Mouse (Mus musculus) forebrain, embryonic 11.5 days (tissue): Measurements from ENCODE around the gene Tfap2c. TPM values are rescaled to one million over a fixed set of nuclear protein-coding genes. Genes with fewer than 3 reads are reported as not detected.

Experiments
- ATAC-seq: fragments of 200-750 bp; cut with Nextera tagmentation; replicated peaks from 2 replicates; pipeline ENCODE4 v1.8.0; 2017; ENCODE audit warnings: moderate TSS enrichment; ENCODE audit not compliant: low FRiP score
- DNase-seq: peaks from one replicate; pipeline ENCODE4 v3.0.0-alpha.2; 2017; ENCODE audit warnings: low spot score
- H3K27ac ChIP-seq: fragments of 300-500 bp; sonication (generic); 2 replicates; pipeline ENCODE4 v1.5.1; 2014; ENCODE audit warnings: low read depth, low read length
- H3K27me3 ChIP-seq: fragments of 300-500 bp; sonication (generic); 2 replicates; pipeline ENCODE4 v1.6.1; 2014; ENCODE audit warnings: mild to moderate bottlenecking, low read length, mixed read lengths; ENCODE audit not compliant: control insufficient read depth, insufficient read depth
- H3K36me3 ChIP-seq: fragments of 300-500 bp; sonication (generic); 2 replicates; pipeline ENCODE4 v1.6.1; 2014; ENCODE audit warnings: mild to moderate bottlenecking, low read length, moderate library complexity, mixed read lengths; ENCODE audit not compliant: control insufficient read depth, insufficient read depth
- H3K4me1 ChIP-seq: fragments of 300-500 bp; sonication (generic); replicated peaks from 2 replicates; pipeline ENCODE4 v1.6.1; 2014; ENCODE audit warnings: low read length, mixed read lengths; ENCODE audit not compliant: control insufficient read depth, insufficient read depth
- H3K4me2 ChIP-seq: fragments of 300-500 bp; sonication (generic); 2 replicates; pipeline ENCODE4 v1.6.1; 2014; ENCODE audit warnings: low read depth, mild to moderate bottlenecking, low read length, moderate library complexity, mixed read lengths; ENCODE audit not compliant: severe bottlenecking
- H3K4me3 ChIP-seq: fragments of 300-500 bp; sonication (generic); 2 replicates; pipeline ENCODE4 v1.5.1; 2014; ENCODE audit warnings: low read depth, low read length
- H3K9ac ChIP-seq: fragments of 300-500 bp; sonication (generic); 2 replicates; pipeline ENCODE4 v1.6.1; 2014; ENCODE audit warnings: low read length
- H3K9me3 ChIP-seq: fragments of 300-500 bp; sonication (generic); 2 replicates; pipeline ENCODE4 v1.6.1; 2016; ENCODE audit warnings: low read length, mixed read lengths; ENCODE audit not compliant: control insufficient read depth
- WGBS: fragments of 180-500 bp; shearing (Covaris S2); extraction: QIAGEN DNeasy Blood & Tissue Kit; methylation state at CpG from one replicate; pipeline ENCODE4 v1.1.7; 2014; 5-methylcytosine and 5-hydroxymethylcytosine counted together
- polyA plus RNA-seq: library from polyadenylated mRNA; unstranded; fragments of >200 nt; fragmentation: Nextera tagmentation; extraction: Ambion mirVana; gene quantifications from 2 replicates; pipeline ENCODE4 v1.2.1, GENCODE M21; 2014

The Tfap2c gene
- polyA plus RNA-seq, 1 experiment from 2014 or later: 46.5 TPM

GRCm38 (mm10) chr2:172520616-172521371 is 28.6 kb upstream of the Tfap2c start:
- ATAC-seq (no peak), DNase-seq (no peak)
- WGBS: 85% methylated on average over 9 of the region's 9 CpGs
- Histone ChIP-seq H3K9ac (no peak overlapping the region), H3K4me2 (no peak overlapping the region), H3K36me3 (no peaks in the 10 kb centered on the region), H3K27me3 (no peaks in the 10 kb centered on the region), H3K9me3 (no peaks in the 10 kb centered on the region; the same call in 1 of the 2 replicates), H3K27ac (no peak overlapping the region), H3K4me1 (no peaks in the 10 kb centered on the region), H3K4me3 (no peak overlapping the region)

DNA sequence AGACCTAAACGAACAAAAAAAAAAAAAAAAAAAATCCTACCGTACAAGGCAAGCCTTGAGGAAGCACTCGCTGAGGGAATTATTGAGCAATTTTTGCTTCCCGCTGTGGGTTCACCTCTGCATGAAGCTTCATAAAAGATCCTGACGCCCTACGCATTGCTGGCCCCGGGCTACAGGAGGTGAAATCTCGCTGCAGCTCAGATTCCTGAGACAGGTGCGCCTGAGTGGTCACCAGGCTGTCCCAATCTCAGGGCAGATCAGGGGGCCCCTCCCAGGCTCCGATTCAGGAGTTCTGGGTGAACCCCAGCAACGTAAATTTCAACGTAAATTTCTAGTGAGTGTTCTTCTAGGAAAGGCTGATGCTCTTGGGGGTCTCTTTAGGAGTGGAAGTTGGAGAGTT is 26.9 kb upstream of the Tfap2c start:
- Histone ChIP-seq H3K4me3 (no peak overlapping the region), H3K4me2 (no peak overlapping the region), H3K27ac (no peak overlapping the region), H3K9ac (no peak overlapping the region), H3K36me3 (no peaks in the 10 kb centered on the region), H3K4me1 (no peaks in the 10 kb centered on the region), H3K9me3 (no peaks in the 10 kb centered on the region), H3K27me3 (no peaks in the 10 kb centered on the region)
- WGBS: 89% methylated on average over 11 of the region's 12 CpGs
- ATAC-seq: no peak
- no peak for DNase-seq

GRCm38 (mm10) chr2:172527175-172527574 is 22.2 kb upstream of the Tfap2c start:
- H3K36me3 ChIP-seq: no peaks in the 10 kb centered on the region
- no peak overlapping the region for H3K27ac ChIP-seq
- H3K4me3 ChIP-seq: no peak overlapping the region
- 89% methylated on average over 8 of the region's 8 CpGs for WGBS
- H3K27me3 ChIP-seq: no peaks in the 10 kb centered on the region
- ATAC-seq (no peak), DNase-seq (no peak)
- H3K4me1 ChIP-seq: no peaks in the 10 kb centered on the region
- H3K9ac ChIP-seq: no peak overlapping the region
- no peaks in the 10 kb centered on the region for H3K9me3 ChIP-seq
- H3K4me2 ChIP-seq: no peak overlapping the region

DNA sequence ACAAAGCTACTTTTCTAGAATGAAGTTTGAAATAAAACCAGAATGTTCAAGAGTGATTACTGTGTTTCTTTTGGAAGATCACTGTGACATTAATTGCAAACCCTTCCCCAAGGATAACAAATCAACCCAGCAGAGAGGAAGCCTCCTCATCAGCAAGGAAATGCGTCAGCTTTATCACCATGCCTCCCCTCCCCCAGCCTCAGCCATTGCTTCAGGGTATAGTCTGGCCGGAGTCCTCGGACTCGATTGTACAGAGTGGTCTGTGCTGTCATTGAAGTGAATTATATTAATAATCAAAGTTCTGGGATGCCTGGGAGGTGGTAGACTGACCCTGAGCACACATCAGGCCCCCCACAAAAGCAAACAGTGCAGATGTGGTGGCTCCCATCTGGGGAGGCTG is 5.4 kb upstream of the Tfap2c start:
- no peak overlapping the region for H3K27ac ChIP-seq

GRCm38 (mm10) chr2:172544601-172545127 is 4.7 kb upstream of the Tfap2c start:
- Histone ChIP-seq H3K4me1 (peaks cover 21% of the 10 kb centered on the region), H3K9ac (no peak overlapping the region), H3K4me2 (no peak overlapping the region), H3K27ac (no peak overlapping the region), H3K4me3 (no peak overlapping the region), H3K36me3 (no peaks in the 10 kb centered on the region), H3K27me3 (peaks cover 52% of the 10 kb centered on the region), H3K9me3 (peaks cover 3% of the 10 kb centered on the region; the same call in 1 of the 2 replicates)
- WGBS: 13% methylated on average over 6 of the region's 6 CpGs
- DNase-seq (no peak), ATAC-seq (no peak)

More for the DNA sequence above, 5.4 kb upstream of the Tfap2c start:
- Histone ChIP-seq H3K4me2 (no peak overlapping the region), H3K9me3 (peaks cover 5% of the 10 kb centered on the region; the same call in 1 of the 2 replicates), H3K27me3 (peaks cover 45% of the 10 kb centered on the region), H3K4me1 (peaks cover 15% of the 10 kb centered on the region), H3K4me3 (no peak overlapping the region), H3K36me3 (no peaks in the 10 kb centered on the region), H3K9ac (no peak overlapping the region)
- no peak for ATAC-seq
- 45% methylated on average over 4 of the region's 4 CpGs for WGBS
- DNase-seq: no peak

DNA sequence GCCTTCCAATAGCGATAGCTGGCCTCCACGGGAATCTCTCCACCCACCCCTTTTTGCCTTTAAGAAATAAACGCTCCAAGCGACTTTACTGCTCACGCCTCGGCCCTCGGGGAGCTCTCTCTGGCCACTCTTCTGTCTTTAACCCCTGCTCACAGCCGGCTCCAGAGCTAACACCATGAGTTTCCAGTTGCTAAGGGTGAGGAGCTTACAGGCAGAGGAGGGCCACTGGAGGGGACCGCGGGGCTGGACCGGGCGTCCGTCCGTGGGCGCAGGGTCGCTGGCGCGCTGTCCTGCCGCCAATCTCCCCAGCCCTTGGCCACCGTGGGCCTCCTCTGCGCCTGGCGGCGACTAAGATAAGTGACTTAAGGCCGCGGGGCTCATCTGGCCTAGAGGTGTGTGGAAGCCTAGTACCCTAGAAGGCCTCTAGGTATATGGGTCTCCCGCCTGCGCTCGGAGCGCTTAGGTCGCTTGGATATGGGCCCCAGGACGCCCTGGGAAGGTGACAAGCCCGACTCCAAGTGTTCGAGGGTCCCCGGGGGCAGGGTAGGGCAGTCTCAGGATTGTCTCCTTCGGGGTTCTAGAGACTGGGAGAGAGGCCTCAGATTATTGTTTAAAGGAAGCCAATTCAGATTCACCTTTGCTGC is 3.7 kb upstream of the Tfap2c start:
- no peak overlapping the region for H3K27ac ChIP-seq
- DNase-seq: peak; percentile 65
- 3% methylated on average over 35 of the region's 35 CpGs for WGBS

DNA sequence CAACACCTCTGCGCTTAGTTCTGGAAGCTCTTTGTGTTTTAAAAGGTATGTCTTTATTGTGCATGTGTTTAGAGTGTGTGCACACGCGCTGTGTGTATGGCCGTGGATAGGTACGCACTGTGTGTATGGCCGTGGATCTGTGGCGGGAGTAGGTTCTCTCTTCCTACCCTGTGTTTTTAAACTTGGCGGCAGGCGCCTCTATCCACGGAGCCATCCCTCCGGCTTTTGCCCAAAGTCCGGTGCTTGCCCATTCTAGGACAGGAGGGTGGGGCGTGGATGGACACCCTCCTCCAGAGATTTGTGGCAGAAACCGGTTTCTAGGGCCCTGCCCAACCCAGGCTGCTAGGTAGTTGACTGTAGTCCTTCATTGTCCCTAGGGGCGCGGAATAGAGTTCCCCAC is 2.8 kb upstream of the Tfap2c start:
- Histone ChIP-seq H3K9ac (no peak overlapping the region), H3K9me3 (no peaks in the 10 kb centered on the region), H3K4me2 (no peak overlapping the region), H3K27me3 (peaks cover 69% of the 10 kb centered on the region), H3K36me3 (no peaks in the 10 kb centered on the region), H3K4me1 (peaks cover 24% of the 10 kb centered on the region), H3K27ac (no peak overlapping the region), H3K4me3 (no peak overlapping the region)
- ATAC-seq (no peak), DNase-seq (no peak)
- WGBS: 11% methylated on average over 16 of the region's 16 CpGs

More for the DNA sequence above, 3.7 kb upstream of the Tfap2c start:
- no peak for ATAC-seq
- H3K4me2 ChIP-seq: no peak overlapping the region
- no peaks in the 10 kb centered on the region for H3K9me3 ChIP-seq
- peaks cover 23% of the 10 kb centered on the region for H3K4me1 ChIP-seq
- no peaks in the 10 kb centered on the region for H3K36me3 ChIP-seq
- H3K4me3 ChIP-seq: no peak overlapping the region
- H3K9ac ChIP-seq: no peak overlapping the region
- peaks cover 61% of the 10 kb centered on the region for H3K27me3 ChIP-seq

- peak; percentile 43 for ATAC-seq
- H3K4me1 ChIP-seq: peaks cover 27% of the 10 kb centered on the region
- peak overlapping the region; percentile 21 for H3K4me3 ChIP-seq
- peak; percentile 84 for DNase-seq
- no peaks in the 10 kb centered on the region for H3K9me3 ChIP-seq
- under 1% methylated on average over 21 of the region's 21 CpGs for WGBS
- H3K9ac ChIP-seq: 0 out of 2 replicates have a peak overlapping the region, but pooled peaks have one; percentile 5
- peak overlapping the region; percentile 51 for H3K4me2 ChIP-seq
- H3K27me3 ChIP-seq: peaks cover 73% of the 10 kb centered on the region
- H3K36me3 ChIP-seq: no peaks in the 10 kb centered on the region
- no peak overlapping the region for H3K27ac ChIP-seq
Measured at GRCm38 (mm10) chr2:172547116-172547515, 2.3 kb upstream of the Tfap2c start.
